Mouse (Mus musculus) olfactory bulb, adult 2 months (tissue): ENCODE data around the gene Pcnx4. TPM values are rescaled to one million over a fixed set of nuclear protein-coding genes. Genes with fewer than 3 reads are reported as not detected.

ENCODE experiments used
- H3K27ac ChIP-seq: fragments of 200-500 bp; 2 replicates; pipeline ENCODE4 v1.5.1; 2012; ENCODE audit warnings: low read depth, low read length; ENCODE audit not compliant: insufficient read depth
- H3K4me1 ChIP-seq: fragments of 200-500 bp; 2 replicates; pipeline ENCODE4 v1.6.1; 2012; ENCODE audit warnings: low read length; ENCODE audit not compliant: control insufficient read depth, insufficient read depth
- H3K4me3 ChIP-seq: fragments of 200-500 bp; 2 replicates; pipeline ENCODE4 v1.5.1; 2012; ENCODE audit warnings: mild to moderate bottlenecking, low read depth, low read length, moderate library complexity; ENCODE audit not compliant: insufficient read depth
- CTCF ChIP-seq: fragments of 200-500 bp; IDR thresholded peaks from 2 replicates; pipeline ENCODE4 v1.5.1; 2012; ENCODE audit warnings: low read depth, mild to moderate bottlenecking, low read length, moderate library complexity; ENCODE audit not compliant: insufficient read depth
- POLR2A ChIP-seq: fragments of 200-500 bp; IDR thresholded peaks from 2 replicates; pipeline ENCODE4 v1.6.1; 2012; ENCODE audit warnings: mild to moderate bottlenecking, low read depth, low read length, moderate library complexity; ENCODE audit not compliant: insufficient read depth
- WGBS: fragments of 180-500 bp; shearing (Covaris S2); methylation state at CpG from one replicate; pipeline ENCODE4 v1.1.7; 2018; 5-methylcytosine and 5-hydroxymethylcytosine counted together
- polyA plus RNA-seq: library from polyadenylated mRNA; stranded (reverse); fragments of >200 nt; gene quantifications from 2 replicates; pipeline ENCODE4 v1.2.4, GENCODE M21; 2012; ENCODE audit warnings: low replicate concordance; ENCODE audit not compliant: missing spikeins, insufficient read depth, insufficient read length

Pcnx4 gene
- polyA plus RNA-seq, 1 experiment, result not detected

GRCm38 (mm10) chr12:72519855-72520254 is 16.3 kb upstream of the Pcnx4 start:
- 91% methylated on average over 5 of the region's 5 CpGs for WGBS
- no peak overlapping the region for H3K27ac ChIP-seq
- no peaks in the 10 kb centered on the region for H3K4me1 ChIP-seq
- H3K4me3 ChIP-seq, result no peak overlapping the region
- TF ChIP-seq POLR2A (no peak), CTCF (no peak)

- H3K27ac ChIP-seq, result no peak overlapping the region
- TF ChIP-seq CTCF (no peak), POLR2A (no peak)
- WGBS, result 0% methylated on average over 2 of the region's 2 CpGs
- H3K4me3 ChIP-seq, result no peak overlapping the region
- no peaks in the 10 kb centered on the region for H3K4me1 ChIP-seq
Measured at GRCm38 (mm10) chr12:72520645-72521044, 15.5 kb upstream of the Pcnx4 start.

GRCm38 (mm10) chr12:72525588-72525987 is 10.6 kb upstream of the Pcnx4 start:
- H3K4me3 ChIP-seq, result no peak overlapping the region
- no peak overlapping the region for H3K27ac ChIP-seq
- no peaks in the 10 kb centered on the region for H3K4me1 ChIP-seq
- 89% methylated on average over 4 of the region's 4 CpGs for WGBS
- TF ChIP-seq POLR2A (no peak), CTCF (no peak)

DNA sequence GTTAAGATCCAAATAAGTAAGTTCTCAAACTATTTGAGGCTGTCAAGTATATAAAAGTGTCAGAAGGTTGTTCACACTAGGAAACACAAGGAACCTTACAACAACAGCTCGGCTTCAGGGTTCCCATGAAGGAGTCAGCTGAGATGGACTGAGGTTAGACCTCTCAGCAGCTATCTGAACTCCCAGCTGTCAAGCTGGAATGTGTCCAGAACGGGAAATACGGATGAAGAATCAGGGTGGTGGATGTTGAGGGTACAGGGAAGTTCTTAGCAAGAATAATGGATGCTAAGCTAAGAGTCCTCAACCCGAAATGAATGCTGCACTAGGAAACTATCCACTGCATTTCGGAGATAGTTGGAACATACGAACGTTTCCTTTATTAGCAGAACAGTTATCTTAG is 3.9 kb upstream of the Pcnx4 start:
- no peak for TF ChIP-seq CTCF
- TF ChIP-seq POLR2A, result no peak
- Histone ChIP-seq H3K4me1 (no peaks in the 10 kb centered on the region), H3K4me3 (no peak overlapping the region), H3K27ac (no peak overlapping the region)
- 83% methylated on average over 7 of the region's 7 CpGs for WGBS

GRCm38 (mm10) chr12:72533986-72534385 is 2.2 kb upstream of the Pcnx4 start:
- no peak overlapping the region for H3K27ac ChIP-seq
- 83% methylated on average over 6 of the region's 6 CpGs for WGBS
- TF ChIP-seq POLR2A (no peak), CTCF (no peak)

GRCm38 (mm10) chr12:72535599-72535998 is 584 bp upstream of the Pcnx4 start:
- H3K4me3 ChIP-seq, result peak overlapping the region; percentile 87
- TF ChIP-seq CTCF (no peak), POLR2A (no peak)
- 38% methylated on average over 3 of the region's 3 CpGs for WGBS
- H3K27ac ChIP-seq, result 0 out of 2 replicates have a peak overlapping the region, but pooled peaks have one; percentile 8
- no peaks in the 10 kb centered on the region for H3K4me1 ChIP-seq

More at GRCm38 (mm10) chr12:72533986-72534385, 2.2 kb upstream of the Pcnx4 start:
- Histone ChIP-seq H3K4me3 (no peak overlapping the region), H3K4me1 (no peaks in the 10 kb centered on the region)

DNA sequence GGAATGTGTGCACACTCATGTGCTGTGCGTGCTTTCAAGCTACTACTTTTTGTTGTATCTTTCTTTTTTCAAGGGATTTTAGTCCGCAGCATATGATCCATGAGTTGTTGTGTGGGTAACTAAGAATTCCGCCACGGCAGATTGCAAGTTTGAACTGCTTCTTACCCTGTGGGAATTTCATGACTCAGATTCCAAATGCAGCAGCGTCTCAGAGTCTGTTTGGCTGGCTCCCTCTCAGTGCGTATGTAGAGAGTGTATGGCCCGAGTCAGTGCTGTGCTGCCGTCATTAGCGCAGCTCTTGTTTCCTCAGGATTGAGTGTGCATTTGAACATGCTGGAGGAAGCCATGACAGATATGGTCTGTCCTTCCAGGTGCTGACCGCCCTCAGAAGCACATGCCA is 2.4 kb downstream of the Pcnx4 start:
- no peak for TF ChIP-seq POLR2A
- no peak for TF ChIP-seq CTCF
- H3K4me3 ChIP-seq, result no peak overlapping the region
- H3K4me1 ChIP-seq, result no peaks in the 10 kb centered on the region
- no peak overlapping the region for H3K27ac ChIP-seq
- 66% methylated on average over 10 of the region's 10 CpGs for WGBS

DNA sequence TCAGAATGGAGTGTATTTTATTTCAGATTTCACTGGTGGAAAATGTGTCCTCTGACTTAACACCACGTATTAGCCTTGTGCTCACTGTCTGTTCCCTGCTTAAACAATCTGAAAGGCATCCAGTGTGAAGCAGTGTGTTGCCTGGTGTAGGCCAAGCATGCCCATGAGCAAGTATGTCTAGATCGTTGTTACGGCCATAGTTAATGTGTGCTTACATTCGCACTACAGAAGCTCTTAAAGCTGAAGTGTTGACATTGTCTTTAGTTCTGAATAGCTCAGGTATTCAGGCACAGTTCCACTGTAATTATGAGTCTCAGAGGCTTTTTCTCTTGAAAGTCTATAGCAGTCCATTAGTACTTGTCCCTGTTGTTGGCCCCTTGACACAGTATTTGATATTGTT is 18.2 kb downstream of the Pcnx4 start:
- Histone ChIP-seq H3K4me3 (no peak overlapping the region), H3K27ac (no peak overlapping the region), H3K4me1 (no peaks in the 10 kb centered on the region)
- WGBS, result 66% methylated on average over 4 of the region's 4 CpGs
- TF ChIP-seq POLR2A (no peak), CTCF (no peak)

DNA sequence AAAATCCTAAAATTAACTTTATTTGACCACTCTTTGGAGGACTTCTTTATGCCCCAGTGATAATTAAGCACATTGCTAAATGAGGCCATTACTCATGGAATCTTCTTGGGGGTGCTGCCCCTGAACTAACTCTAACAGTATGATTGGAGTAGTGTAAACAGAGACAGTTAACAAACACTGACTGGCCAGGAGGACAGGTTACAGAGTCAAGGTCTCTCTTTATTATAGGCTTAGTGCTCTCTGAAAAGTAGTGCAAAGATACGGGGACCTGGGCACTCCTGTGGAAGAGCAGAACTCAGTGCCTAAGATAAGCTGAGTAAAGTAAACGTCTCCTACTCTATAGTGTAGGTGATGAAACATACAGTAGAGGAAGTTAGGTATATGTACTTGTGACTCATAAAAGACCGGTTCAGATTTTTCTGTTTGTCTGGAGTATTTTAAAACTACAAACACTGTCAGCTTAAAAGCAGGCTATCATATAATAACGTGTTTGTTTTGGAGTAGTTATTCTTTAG is 28.2 kb downstream of the Pcnx4 start:
- Histone ChIP-seq H3K4me1 (no peaks in the 10 kb centered on the region), H3K4me3 (no peak overlapping the region), H3K27ac (no peak overlapping the region)
- TF ChIP-seq POLR2A, result no peak
- no peak for TF ChIP-seq CTCF
- WGBS, result 81% methylated on average over 4 of the region's 4 CpGs

GRCm38 (mm10) chr12:72582021-72582420 is 45.8 kb downstream of the Pcnx4 start:
- TF ChIP-seq POLR2A, result no peak
- H3K27ac ChIP-seq, result no peak overlapping the region
- WGBS, result 96% methylated on average over 3 of the region's 3 CpGs

More at GRCm38 (mm10) chr12:72582021-72582420, 45.8 kb downstream of the Pcnx4 start:
- H3K4me3 ChIP-seq, result no peak overlapping the region
- no peaks in the 10 kb centered on the region for H3K4me1 ChIP-seq
